Mouse (Mus musculus) embryonic facial prominence, embryonic 14.5 days (tissue): ENCODE results near the gene Cdk20. TPM values are rescaled to one million over a fixed set of nuclear protein-coding genes. Genes with fewer than 3 reads are reported as not detected.

Experiments
- ATAC-seq: fragments of 200-750 bp; cut with Nextera tagmentation; 2 replicates; pipeline ENCODE4 v1.8.0; 2017; ENCODE audit warnings: low read depth, moderate number of reproducible peaks, moderate TSS enrichment
- DNase-seq: peaks from one replicate; pipeline ENCODE4 v3.0.0-alpha.2; 2015; ENCODE audit warnings: low spot score
- H3K27ac ChIP-seq: fragments of 300-500 bp; sonication (generic); replicated peaks from 2 replicates; pipeline ENCODE4 v1.5.1; 2014; ENCODE audit warnings: low read depth, mild to moderate bottlenecking, low read length, moderate library complexity
- H3K27me3 ChIP-seq: fragments of 300-500 bp; sonication (generic); replicated peaks from 2 replicates; pipeline ENCODE4 v1.6.1; 2014; ENCODE audit warnings: low read length; ENCODE audit not compliant: control insufficient read depth, insufficient read depth
- H3K36me3 ChIP-seq: fragments of 300-500 bp; sonication (generic); 2 replicates; pipeline ENCODE4 v1.6.1; 2014; ENCODE audit warnings: low read length, mixed read lengths; ENCODE audit not compliant: control insufficient read depth, insufficient read depth
- H3K4me1 ChIP-seq: fragments of 300-500 bp; sonication (generic); 2 replicates; pipeline ENCODE4 v1.6.1; 2014; ENCODE audit warnings: antibody characterized with exemption, low read length; ENCODE audit not compliant: control insufficient read depth, insufficient read depth
- H3K4me2 ChIP-seq: fragments of 300-500 bp; sonication (generic); 2 replicates; pipeline ENCODE4 v1.6.1; 2014; ENCODE audit warnings: low read depth, mild to moderate bottlenecking, low read length, moderate library complexity, mixed read lengths
- H3K4me3 ChIP-seq: fragments of 300-500 bp; sonication (generic); 2 replicates; pipeline ENCODE4 v1.5.1; 2014; ENCODE audit warnings: low read depth, mild to moderate bottlenecking, low read length
- H3K9ac ChIP-seq: fragments of 300-500 bp; sonication (generic); 2 replicates; pipeline ENCODE4 v1.6.1; 2014; ENCODE audit warnings: low read depth, mild to moderate bottlenecking, low read length, moderate library complexity, mixed read lengths
- H3K9me3 ChIP-seq: fragments of 300-500 bp; sonication (generic); 2 replicates; pipeline ENCODE4 v1.6.1; 2016; ENCODE audit warnings: low read length; ENCODE audit not compliant: control insufficient read depth
- WGBS: fragments of 180-500 bp; shearing (Covaris S2); extraction: QIAGEN DNeasy Blood & Tissue Kit; methylation state at CpG from one replicate; pipeline ENCODE4 v1.1.7; 2014; 5-methylcytosine and 5-hydroxymethylcytosine counted together
- polyA plus RNA-seq: library from polyadenylated mRNA; unstranded; fragments of >200 nt; fragmentation: Nextera tagmentation; extraction: Ambion mirVana; gene quantifications from 2 replicates; pipeline ENCODE4 v1.2.1, GENCODE M21; 2014

The Cdk20 gene
- polyA plus RNA-seq, 1 experiment from 2014 or later = 11.6 TPM

DNA sequence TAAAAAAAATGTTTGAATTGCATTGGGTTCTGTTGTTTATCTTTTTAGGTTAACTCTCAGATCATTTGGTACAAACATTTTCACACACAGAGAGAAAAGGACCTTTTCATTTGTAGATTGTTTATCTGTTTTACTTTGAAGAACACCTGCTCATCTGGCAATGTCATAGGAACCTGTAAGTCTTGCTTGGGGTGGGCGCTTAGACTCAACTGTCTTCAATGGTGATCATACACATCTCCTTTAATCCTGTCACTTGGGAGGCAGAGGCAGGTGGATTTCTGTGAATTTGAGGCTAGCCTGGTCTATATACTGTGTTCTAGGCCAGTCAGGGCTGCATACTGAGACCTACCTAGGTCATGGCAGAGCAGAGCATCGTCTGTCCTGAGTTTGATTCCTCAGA lies 16.5 kb upstream of the Cdk20 start:
- ATAC-seq (no peak), DNase-seq (no peak)
- no peak overlapping the region for H3K4me2 ChIP-seq
- no peaks in the 10 kb centered on the region for H3K27me3 ChIP-seq
- H3K27ac ChIP-seq = no peak overlapping the region
- H3K4me3 ChIP-seq = no peak overlapping the region
- WGBS = 87% methylated on average over 2 of the region's 2 CpGs
- no peaks in the 10 kb centered on the region for H3K4me1 ChIP-seq
- H3K9me3 ChIP-seq = no peaks in the 10 kb centered on the region
- no peaks in the 10 kb centered on the region for H3K36me3 ChIP-seq
- no peak overlapping the region for H3K9ac ChIP-seq

DNA sequence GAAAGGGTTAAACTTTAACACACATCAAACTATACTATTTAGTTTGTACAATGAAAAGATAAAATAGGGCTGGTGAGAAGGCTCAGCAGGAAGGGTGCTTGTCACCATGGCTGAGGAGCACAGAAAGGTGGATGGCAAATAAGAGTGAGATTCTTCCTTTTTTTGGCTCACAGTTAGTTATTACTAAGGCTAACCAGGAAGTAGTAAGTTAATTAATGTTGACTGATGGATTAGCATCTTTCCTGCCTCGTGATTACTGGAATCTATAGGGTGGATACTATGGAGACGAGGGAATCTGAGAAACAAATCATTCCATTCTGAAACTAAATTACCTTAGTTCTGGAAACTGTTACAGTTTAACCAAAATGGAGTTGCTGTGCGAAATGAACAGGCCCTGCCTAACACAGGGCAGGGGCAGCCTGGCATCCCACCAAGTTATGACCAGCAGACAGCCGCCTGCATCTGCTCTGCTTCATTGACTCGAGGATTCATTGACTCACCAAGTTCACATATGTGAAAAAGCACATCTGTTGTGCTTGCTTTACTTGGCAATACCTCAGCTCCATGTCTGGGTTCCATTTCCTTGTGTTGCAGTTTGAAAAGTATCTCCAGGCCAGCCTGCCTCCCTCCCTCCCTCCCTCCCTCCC lies 15.0 kb upstream of the Cdk20 start:
- Histone ChIP-seq H3K27ac (peak overlapping the region; percentile 52; the same call in 1 of the 2 replicates), H3K27me3 (no peaks in the 10 kb centered on the region), H3K9ac (no peak overlapping the region), H3K36me3 (no peaks in the 10 kb centered on the region), H3K4me3 (no peak overlapping the region), H3K4me1 (0 out of 2 replicates have a peak, but pooled peaks cover 3% of the 10 kb centered on the region), H3K9me3 (no peaks in the 10 kb centered on the region), H3K4me2 (no peak overlapping the region)
- ATAC-seq = peak; percentile 79
- peak; percentile 80 for DNase-seq
- 39% methylated on average over 5 of the region's 5 CpGs for WGBS

DNA sequence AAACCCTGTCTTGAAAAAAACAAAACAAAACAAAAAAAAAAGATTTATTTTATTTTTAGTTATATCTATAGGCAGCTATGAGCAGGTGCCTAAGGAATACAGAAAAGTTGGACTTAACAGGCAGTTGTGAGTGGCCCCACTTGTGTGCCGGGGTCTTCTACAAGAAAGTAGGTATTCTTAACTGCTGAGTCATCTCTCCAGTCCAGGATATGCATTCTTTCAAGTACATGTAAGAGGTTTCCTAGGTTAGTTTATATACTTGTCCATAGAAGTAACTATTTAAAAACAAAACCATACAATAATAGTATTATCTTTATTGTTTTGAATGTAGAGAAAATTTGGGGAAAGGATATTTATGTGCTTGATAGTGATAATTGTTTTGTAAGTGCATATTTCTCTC lies 11.3 kb upstream of the Cdk20 start:
- H3K36me3 ChIP-seq = no peaks in the 10 kb centered on the region
- 0 out of 2 replicates have a peak, but pooled peaks cover 3% of the 10 kb centered on the region for H3K4me1 ChIP-seq
- H3K4me2 ChIP-seq = no peak overlapping the region
- ATAC-seq (no peak), DNase-seq (no peak)
- no peaks in the 10 kb centered on the region for H3K27me3 ChIP-seq
- WGBS = 58% methylated on average over 1 of the region's 1 CpGs
- H3K4me3 ChIP-seq = no peak overlapping the region
- no peak overlapping the region for H3K9ac ChIP-seq
- no peak overlapping the region for H3K27ac ChIP-seq
- H3K9me3 ChIP-seq = no peaks in the 10 kb centered on the region

DNA sequence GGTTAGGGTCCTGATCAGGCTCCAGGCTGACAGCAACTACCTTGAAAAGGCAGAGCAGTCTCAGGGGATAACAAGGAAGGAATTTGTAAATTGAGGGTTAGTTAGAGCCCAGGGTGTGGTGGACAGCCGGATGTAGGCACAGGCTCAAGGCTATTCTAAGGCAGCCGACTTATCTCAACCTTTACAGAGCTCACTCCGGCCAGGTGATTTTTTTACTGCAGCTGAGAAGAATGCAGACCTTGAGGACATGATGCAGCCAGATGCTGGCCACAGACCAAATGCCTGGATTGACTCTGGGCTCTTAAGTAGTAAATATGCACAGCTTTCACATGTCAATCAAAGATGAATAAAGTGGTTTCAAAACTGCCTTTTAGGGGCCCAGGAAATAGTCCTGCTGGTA lies 10.7 kb upstream of the Cdk20 start:
- 0 out of 2 replicates have a peak, but pooled peaks cover 3% of the 10 kb centered on the region for H3K4me1 ChIP-seq

DNA sequence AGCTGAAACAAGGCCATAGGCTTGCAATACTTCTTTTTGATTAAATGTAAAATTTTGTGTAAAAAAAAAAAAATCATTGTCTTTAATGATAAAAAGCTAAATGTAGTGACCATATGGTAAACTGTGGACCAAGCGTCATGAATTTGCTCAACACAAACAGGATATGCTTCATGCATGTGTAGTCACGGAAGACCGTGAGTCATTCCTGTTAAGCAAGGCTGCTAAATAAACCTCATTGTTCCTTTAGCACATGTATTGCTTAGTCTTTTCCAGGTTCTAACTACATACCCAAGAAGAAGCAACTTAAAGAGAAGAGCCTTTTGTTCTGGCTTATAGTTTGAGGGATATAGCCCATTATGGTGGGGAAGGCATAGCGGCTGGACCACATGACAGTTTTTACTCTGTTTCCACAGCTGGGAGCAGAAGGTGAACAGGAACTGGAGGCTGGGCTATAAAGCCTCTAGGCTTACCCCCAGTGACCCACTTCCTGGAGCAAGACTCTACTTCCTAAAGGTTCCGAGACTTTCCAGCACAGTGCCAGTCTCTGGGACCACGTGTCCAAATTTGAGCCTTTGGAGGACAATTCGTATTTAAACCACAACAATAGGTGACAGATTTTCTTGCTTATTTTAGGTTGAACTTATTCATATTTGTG lies 10.0 kb upstream of the Cdk20 start:
- Histone ChIP-seq H3K27me3 (no peaks in the 10 kb centered on the region), H3K9me3 (no peaks in the 10 kb centered on the region), H3K4me1 (0 out of 2 replicates have a peak, but pooled peaks cover 3% of the 10 kb centered on the region), H3K9ac (no peak overlapping the region), H3K4me3 (no peak overlapping the region), H3K27ac (no peak overlapping the region), H3K36me3 (no peaks in the 10 kb centered on the region), H3K4me2 (no peak overlapping the region)
- WGBS = 84% methylated on average over 7 of the region's 7 CpGs
- no peak for ATAC-seq
- DNase-seq = no peak

More for the DNA sequence above, 10.7 kb upstream of the Cdk20 start:
- ATAC-seq = no peak
- Histone ChIP-seq H3K4me3 (no peak overlapping the region), H3K9ac (no peak overlapping the region), H3K36me3 (no peaks in the 10 kb centered on the region), H3K27ac (no peak overlapping the region), H3K9me3 (no peaks in the 10 kb centered on the region), H3K27me3 (no peaks in the 10 kb centered on the region), H3K4me2 (no peak overlapping the region)
- 47% methylated on average over 3 of the region's 3 CpGs for WGBS
- no peak for DNase-seq

DNA sequence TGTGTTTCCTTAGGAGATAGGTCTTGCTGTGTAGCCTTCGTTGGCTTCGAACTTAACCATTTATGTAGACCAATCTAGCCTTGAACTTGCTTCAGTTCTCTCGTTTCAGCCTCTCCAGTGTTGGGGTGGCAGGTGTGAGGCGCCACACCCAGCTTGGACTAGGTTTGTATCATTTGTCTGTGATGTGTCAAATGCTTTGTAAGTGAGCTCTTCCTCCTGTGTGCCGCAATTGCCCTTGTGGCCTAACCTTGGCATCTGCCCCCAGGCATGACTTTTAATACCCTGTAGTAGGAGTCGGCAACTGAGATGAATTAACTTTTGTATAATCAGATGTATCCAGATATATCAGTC lies 9.5 kb upstream of the Cdk20 start:
- Histone ChIP-seq H3K27ac (no peak overlapping the region), H3K27me3 (no peaks in the 10 kb centered on the region), H3K4me2 (no peak overlapping the region), H3K4me1 (0 out of 2 replicates have a peak, but pooled peaks cover 3% of the 10 kb centered on the region), H3K36me3 (no peaks in the 10 kb centered on the region), H3K9ac (no peak overlapping the region), H3K4me3 (no peak overlapping the region), H3K9me3 (no peaks in the 10 kb centered on the region)
- DNase-seq (no peak), ATAC-seq (no peak)
- WGBS = 83% methylated on average over 6 of the region's 6 CpGs

DNA sequence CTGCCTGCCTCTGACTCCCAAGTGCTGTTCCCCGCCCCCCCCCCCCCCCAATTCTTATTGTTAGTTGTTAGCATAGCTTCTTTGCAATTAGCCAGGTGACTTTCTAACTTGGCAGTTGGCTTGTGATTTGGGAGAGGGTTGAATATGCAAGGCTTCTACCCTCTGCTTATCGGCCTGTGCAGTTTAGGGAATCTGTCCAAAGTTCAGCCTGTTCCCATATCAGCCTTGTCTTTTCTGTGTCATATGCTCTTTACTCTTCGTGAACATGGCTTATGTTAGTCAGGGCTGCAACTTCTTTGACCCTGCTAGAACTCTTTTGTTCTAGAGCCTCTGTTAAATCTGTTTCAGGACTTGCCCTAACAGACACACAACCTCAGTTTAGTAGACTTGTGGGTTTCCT lies 7.8 kb upstream of the Cdk20 start:
- no peak overlapping the region for H3K9ac ChIP-seq
- H3K4me1 ChIP-seq = 0 out of 2 replicates have a peak, but pooled peaks cover 3% of the 10 kb centered on the region
- ATAC-seq (no peak), DNase-seq (no peak)
- H3K9me3 ChIP-seq = no peaks in the 10 kb centered on the region
- H3K4me3 ChIP-seq = no peak overlapping the region
- no peak overlapping the region for H3K4me2 ChIP-seq
- no peaks in the 10 kb centered on the region for H3K36me3 ChIP-seq
- H3K27me3 ChIP-seq = no peaks in the 10 kb centered on the region
- 80% methylated on average over 2 of the region's 3 CpGs for WGBS
- no peak overlapping the region for H3K27ac ChIP-seq

DNA sequence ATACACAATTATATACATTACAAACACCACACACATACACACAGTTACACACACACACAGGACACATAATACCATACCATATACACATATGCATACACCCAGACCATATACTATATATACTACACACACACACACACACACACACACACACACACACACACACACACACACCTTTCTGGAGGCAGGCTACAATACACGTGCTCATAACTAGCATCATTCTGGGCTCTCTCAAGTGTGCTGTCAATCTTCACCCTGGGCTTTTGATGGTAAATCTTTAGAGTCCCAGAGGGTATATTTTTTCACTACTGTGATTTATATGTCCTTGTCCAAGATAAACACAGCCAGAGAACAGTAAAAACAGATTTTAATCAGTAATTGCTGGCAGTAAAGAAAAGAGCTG lies 6.8 kb upstream of the Cdk20 start:
- no peak overlapping the region for H3K4me2 ChIP-seq
- H3K27ac ChIP-seq = no peak overlapping the region
- 0 out of 2 replicates have a peak, but pooled peaks cover 3% of the 10 kb centered on the region for H3K4me1 ChIP-seq
- H3K9me3 ChIP-seq = no peaks in the 10 kb centered on the region
- DNase-seq (no peak), ATAC-seq (no peak)
- no peaks in the 10 kb centered on the region for H3K36me3 ChIP-seq
- no peaks in the 10 kb centered on the region for H3K27me3 ChIP-seq
- H3K4me3 ChIP-seq = no peak overlapping the region
- WGBS = 44% methylated on average over 1 of the region's 1 CpGs
- H3K9ac ChIP-seq = no peak overlapping the region

DNA sequence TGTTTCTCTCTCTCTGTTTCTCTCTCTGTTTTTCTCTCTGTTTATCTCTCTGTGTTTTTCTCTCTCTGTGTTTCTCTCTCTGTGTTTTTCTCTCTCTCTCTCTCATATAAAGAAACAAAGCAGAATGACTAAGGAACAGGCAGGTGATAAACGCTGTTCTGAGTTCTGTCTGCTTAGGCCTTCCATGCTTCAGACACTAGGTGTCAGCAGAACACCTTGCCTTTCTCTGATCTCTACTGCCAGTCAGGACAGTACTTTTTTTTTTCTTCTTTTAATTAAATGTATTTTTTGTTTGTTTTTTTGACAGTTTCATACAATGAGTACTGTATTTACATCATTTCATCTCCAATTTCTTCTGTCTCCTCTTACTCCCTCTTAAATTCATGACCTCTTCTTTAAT lies 2.8 kb upstream of the Cdk20 start:
- 12% methylated on average over 1 of the region's 1 CpGs for WGBS
- no peak for ATAC-seq
- no peaks in the 10 kb centered on the region for H3K27me3 ChIP-seq
- no peaks in the 10 kb centered on the region for H3K9me3 ChIP-seq
- no peak overlapping the region for H3K4me2 ChIP-seq
- no peak for DNase-seq
- H3K9ac ChIP-seq = no peak overlapping the region
- no peak overlapping the region for H3K4me3 ChIP-seq
- no peaks in the 10 kb centered on the region for H3K36me3 ChIP-seq
- no peak overlapping the region for H3K27ac ChIP-seq
- H3K4me1 ChIP-seq = peaks cover 5% of the 10 kb centered on the region; the same call in 1 of the 2 replicates
